In the genomic region with DNA sequence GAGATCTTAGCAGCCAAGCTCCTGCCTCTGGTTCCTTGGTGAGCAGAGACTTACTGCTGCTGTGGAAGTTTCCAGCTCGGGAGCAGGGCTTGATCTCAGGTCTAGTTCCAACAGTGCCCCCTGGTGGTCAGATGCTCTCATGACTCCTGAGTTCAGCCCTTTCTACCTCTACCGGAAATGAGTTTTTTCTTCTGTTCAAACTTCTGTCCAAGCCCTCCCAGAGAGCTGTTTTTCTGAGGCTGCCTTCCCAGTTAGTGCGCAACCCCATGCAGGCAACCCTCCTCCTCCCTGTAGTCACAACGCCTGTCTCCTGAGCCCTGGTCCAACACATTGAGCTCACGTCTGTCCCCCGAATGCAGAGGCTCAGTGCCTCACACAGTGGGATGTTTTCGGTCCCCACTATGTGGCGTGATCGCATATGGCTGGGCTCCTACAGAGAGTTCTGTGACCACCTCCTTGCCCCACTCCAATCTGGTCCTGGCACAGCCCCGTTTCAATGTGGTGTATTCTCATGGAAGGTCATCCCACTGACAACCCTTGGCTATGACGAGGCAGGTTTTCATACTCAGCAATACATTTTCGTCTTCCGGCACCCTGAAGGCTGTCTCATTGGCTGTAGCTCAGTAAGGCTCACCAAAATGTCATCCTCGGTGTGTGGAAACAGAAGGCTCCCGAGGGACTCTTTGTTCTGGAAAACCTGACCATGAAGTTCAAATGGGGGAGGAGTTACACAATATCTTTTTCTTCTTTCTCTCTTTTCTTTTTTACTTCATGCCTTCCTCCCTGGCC, we compare ENCODE assay signal across 8 mouse cellular contexts. TPM values are rescaled to one million over a fixed set of nuclear protein-coding genes. Genes with fewer than 3 reads are reported as not detected.
DNase-seq lines count a peak whose midpoint lies in the region; ATAC-seq and TF ChIP-seq lines count a peak whose summit lies in the region.

No protein-coding gene starts in this region.

- 0 out of 2 replicates have a peak, but pooled peaks have one; percentile 40 for ATAC-seq in forebrain, embryonic 14.5 days
- ATAC-seq in forebrain, embryonic 15.5 days (replicated peaks): no peak
- peak; percentile 95 for ATAC-seq in common myeloid progenitor, adult 5-6 weeks (replicated peaks; ENCODE audit: low read depth, poor library complexity, severe bottlenecking)
- ATAC-seq in limb, embryonic 12.5 days (ENCODE audit: insufficient number of reproducible peaks, insufficient read depth, low FRiP score, low TSS enrichment, low read depth): no peak
- ATAC-seq in monocyte, adult 5-6 weeks (replicated peaks; ENCODE audit: insufficient number of reproducible peaks, low FRiP score, low TSS enrichment, poor library complexity, severe bottlenecking): peak; percentile 73

- TF ChIP-seq CTCF in kidney, adult 2 months (conservative IDR thresholded peaks at IDR 0.05; ENCODE audit: insufficient read depth, insufficient read length, low read depth, low read length): peak; percentile 89

- H3K9ac ChIP-seq in forebrain, embryonic 14.5 days (ENCODE audit: low read length): no peak overlapping the region
- H3K9ac ChIP-seq in forebrain, embryonic 15.5 days (replicated peaks): no peak overlapping the region
- H3K9ac ChIP-seq in limb, embryonic 12.5 days (replicated peaks): no peak overlapping the region

- H3K4me1 ChIP-seq in forebrain, embryonic 14.5 days (ENCODE audit: control insufficient read depth, insufficient read depth, low read length): no peaks in the 10 kb centered on the region
- no peaks in the 10 kb centered on the region for H3K4me1 ChIP-seq in forebrain, embryonic 15.5 days
- H3K4me1 ChIP-seq in kidney, adult 2 months (ENCODE audit: control insufficient read depth, insufficient read depth, low read length): peaks cover 6% of the 10 kb centered on the region; the same call in 1 of the 2 replicates
- no peaks in the 10 kb centered on the region for H3K4me1 ChIP-seq in limb, embryonic 12.5 days (replicated peaks)

- H3K36me3 ChIP-seq in forebrain, embryonic 14.5 days (ENCODE audit: control insufficient read depth, insufficient read depth, low read length): no peaks in the 10 kb centered on the region
- no peaks in the 10 kb centered on the region for H3K36me3 ChIP-seq in forebrain, embryonic 15.5 days
- H3K36me3 ChIP-seq in kidney, adult 2 months (ENCODE audit: control insufficient read depth, insufficient read depth, low read length): no peaks in the 10 kb centered on the region
- H3K36me3 ChIP-seq in limb, embryonic 12.5 days: no peaks in the 10 kb centered on the region
- H3K36me3 ChIP-seq in splenic B cell, adult 2 months (ENCODE audit: control insufficient read depth, insufficient read depth, low read length, poor library complexity, severe bottlenecking): no peaks in the 10 kb centered on the region

- 62% methylated on average over 15 of the region's 15 CpGs for WGBS in forebrain, embryonic 14.5 days
- WGBS in forebrain, embryonic 15.5 days: 62% methylated on average over 15 of the region's 15 CpGs
- WGBS in kidney, adult 2 months: 58% methylated on average over 15 of the region's 15 CpGs
- WGBS in limb, embryonic 12.5 days: 68% methylated on average over 15 of the region's 15 CpGs

- no peak overlapping the region for H3K4me2 ChIP-seq in forebrain, embryonic 14.5 days (ENCODE audit: low read length)
- H3K4me2 ChIP-seq in forebrain, embryonic 15.5 days (replicated peaks): no peak overlapping the region
- H3K4me2 ChIP-seq in limb, embryonic 12.5 days: no peak overlapping the region

- peak; percentile 91 for DNase-seq in forebrain, embryonic 14.5 days (ENCODE audit: low spot score)
- peak; percentile 97 for DNase-seq in heart, adult 11 months
- peak; percentile 92 for DNase-seq in kidney, adult 2 months
- peak; percentile 82 for DNase-seq in splenic B cell, adult 2 months (ENCODE audit: low read depth, low spot score)

- no peak for TF ChIP-seq POLR2A in kidney, adult 2 months (IDR thresholded peaks at IDR 0.05; ENCODE audit: low read depth, low read length)

- H3K4me3 ChIP-seq in forebrain, embryonic 14.5 days (ENCODE audit: low read depth, low read length): no peak overlapping the region
- H3K4me3 ChIP-seq in forebrain, embryonic 15.5 days: no peak overlapping the region
- no peak overlapping the region for H3K4me3 ChIP-seq in kidney, adult 2 months (ENCODE audit: insufficient read depth, low read depth, low read length)
- no peak overlapping the region for H3K4me3 ChIP-seq in limb, embryonic 12.5 days (replicated peaks)

- no peaks in the 10 kb centered on the region for H3K27me3 ChIP-seq in forebrain, embryonic 14.5 days (replicated peaks; ENCODE audit: control insufficient read depth, insufficient read depth, low read length)
- no peaks in the 10 kb centered on the region for H3K27me3 ChIP-seq in forebrain, embryonic 15.5 days
- H3K27me3 ChIP-seq in kidney, adult 2 months (replicated peaks; ENCODE audit: control insufficient read depth, insufficient read depth, low read length): no peaks in the 10 kb centered on the region
- no peaks in the 10 kb centered on the region for H3K27me3 ChIP-seq in limb, embryonic 12.5 days
- H3K27me3 ChIP-seq in splenic B cell, adult 2 months (ENCODE audit: control insufficient read depth, insufficient read depth, low read length, poor library complexity, severe bottlenecking): no peaks in the 10 kb centered on the region

- H3K9me3 ChIP-seq in forebrain, embryonic 14.5 days (replicated peaks; ENCODE audit: control insufficient read depth, low read length): no peaks in the 10 kb centered on the region
- no peaks in the 10 kb centered on the region for H3K9me3 ChIP-seq in forebrain, embryonic 15.5 days
- H3K9me3 ChIP-seq in limb, embryonic 12.5 days: no peaks in the 10 kb centered on the region

- H3K27ac ChIP-seq in forebrain, embryonic 14.5 days (ENCODE audit: low read depth, low read length): no peak overlapping the region
- no peak overlapping the region for H3K27ac ChIP-seq in forebrain, embryonic 15.5 days (replicated peaks)
- no peak overlapping the region for H3K27ac ChIP-seq in kidney, adult 2 months (ENCODE audit: insufficient read depth, low read depth, low read length)
- H3K27ac ChIP-seq in limb, embryonic 12.5 days: 0 out of 2 replicates have a peak overlapping the region, but pooled peaks have one; percentile 37

RNA-seq across cellular contexts. Expression of a gene that starts 2.2 kb away (rescaled TPM):
- polyA plus RNA-seq in forebrain, embryonic 14.5 days (2014; fragmentation: Nextera tagmentation; extraction: Ambion mirVana): 0.19 TPM in 1 of 2 replicates, not detected in the other
- polyA plus RNA-seq in forebrain, embryonic 15.5 days (2015; fragmentation: Nextera tagmentation; extraction: Ambion mirVana): 0.08 and 0.11 TPM in 2 replicates
- total RNA-seq in common myeloid progenitor, adult 5-6 weeks (2017): not detected in 2 replicates
- not detected in 2 replicates for polyA plus RNA-seq in kidney, adult 2 months (2012; rRNA removed)
- polyA plus RNA-seq in limb, embryonic 12.5 days (2016; fragmentation: Nextera tagmentation; extraction: Ambion mirVana): not detected in 2 replicates
- not detected in 3 replicates for total RNA-seq in monocyte, adult 5-6 weeks (2017)

RNA-seq across cellular contexts. Expression of a gene that starts 4.2 kb away (rescaled TPM):
- not detected in 2 replicates for polyA plus RNA-seq in forebrain, embryonic 14.5 days (2014; fragmentation: Nextera tagmentation; extraction: Ambion mirVana)
- 0.19 and 0.23 TPM in 2 replicates for polyA plus RNA-seq in forebrain, embryonic 15.5 days (2015; fragmentation: Nextera tagmentation; extraction: Ambion mirVana)
- 0.27 TPM in 1 of 2 replicates, not detected in the other for total RNA-seq in common myeloid progenitor, adult 5-6 weeks (2017)
- 91.6 and 136 TPM in 2 replicates for polyA plus RNA-seq in kidney, adult 2 months (2012; rRNA removed)
- not detected in 2 replicates for polyA plus RNA-seq in limb, embryonic 12.5 days (2016; fragmentation: Nextera tagmentation; extraction: Ambion mirVana)
- total RNA-seq in monocyte, adult 5-6 weeks (2017): not detected in 3 replicates

RNA-seq across cellular contexts. Expression of a gene that starts 53.2 kb away (rescaled TPM):
- 37.0 and 41.2 TPM in 2 replicates for polyA plus RNA-seq in forebrain, embryonic 14.5 days (2014; fragmentation: Nextera tagmentation; extraction: Ambion mirVana)
- 38.1 and 40.0 TPM in 2 replicates for polyA plus RNA-seq in forebrain, embryonic 15.5 days (2015; fragmentation: Nextera tagmentation; extraction: Ambion mirVana)
- total RNA-seq in common myeloid progenitor, adult 5-6 weeks (2017): 14.6 and 24.1 TPM in 2 replicates
- polyA plus RNA-seq in kidney, adult 2 months (2012; rRNA removed): 21.2 and 21.3 TPM in 2 replicates
- 42.8 and 46.2 TPM in 2 replicates for polyA plus RNA-seq in limb, embryonic 12.5 days (2016; fragmentation: Nextera tagmentation; extraction: Ambion mirVana)
- 15.1 to 29.5 TPM (median 22.8 TPM) in 3 replicates for total RNA-seq in monocyte, adult 5-6 weeks (2017)

Comparison
In these comparisons a context has a peak if more than half of its experiments do, and no peak if none do; other contexts are left out.
1. ATAC-seq: peak in forebrain, embryonic 14.5 days (single experiment), common myeloid progenitor, adult 5-6 weeks (single experiment) and monocyte, adult 5-6 weeks (single experiment); none in forebrain, embryonic 15.5 days (single experiment) and limb, embryonic 12.5 days (single experiment).
2. RNA of a gene that starts 4.2 kb away (polyA plus RNA-seq): 91.6 to 136 TPM in kidney, adult 2 months; 0.19 to 0.23 TPM in forebrain, embryonic 15.5 days, not detected in forebrain, embryonic 14.5 days and not detected in limb, embryonic 12.5 days; every median in the first group is over 10 times any median in the second.
3. Peak in every context shown above with its lines, with median percentiles within 50 percentile points of each other: DNase-seq.